Mouse (Mus musculus) myocyte (in vitro differentiated cells): Measurements from ENCODE around the gene Ank.

ENCODE experiments used
- CEBPB ChIP-seq: IDR thresholded peaks from 2 replicates; pipeline ENCODE4 v1.6.1; 2011; ENCODE audit warnings: mild to moderate bottlenecking, moderate library complexity; ENCODE audit not compliant: poor library complexity, insufficient read depth, severe bottlenecking
- E2F4 ChIP-seq: IDR thresholded peaks from one replicate; pipeline ENCODE4 v1.6.1; 2011; ENCODE audit warnings: mild to moderate bottlenecking, control low read depth, moderate library complexity; ENCODE audit not compliant: insufficient read depth
- MAX ChIP-seq: IDR thresholded peaks from one replicate; pipeline ENCODE4 v1.6.1; 2011; ENCODE audit warnings: low read depth, mild to moderate bottlenecking, control low read depth
- MYOD1 ChIP-seq, 3 experiments: IDR thresholded peaks; one replicate each; pipeline ENCODE4 v1.6.1; 2011; ENCODE audit warnings: control low read depth in 2 of 3, low read depth in 2 of 3, mild to moderate bottlenecking in 2 of 3, moderate library complexity in 1 of 3; ENCODE audit not compliant: insufficient read length in 2 of 3, control insufficient read depth in 1 of 3
- POLR2A ChIP-seq: IDR thresholded peaks from one replicate; pipeline ENCODE4 v1.6.1; 2011; ENCODE audit warnings: low read depth, mild to moderate bottlenecking, control low read depth, moderate library complexity; ENCODE audit not compliant: insufficient read length
- POLR2AphosphoS2 ChIP-seq: IDR thresholded peaks from one replicate; pipeline ENCODE4 v1.6.1; 2011; ENCODE audit warnings: low read depth, control low read depth; ENCODE audit not compliant: insufficient read length
- REST ChIP-seq: IDR thresholded peaks from one replicate; pipeline ENCODE4 v1.6.1; 2011; ENCODE audit warnings: mild to moderate bottlenecking, control low read depth, moderate library complexity; ENCODE audit not compliant: insufficient read depth, insufficient read length
- SRF ChIP-seq: IDR thresholded peaks from one replicate; pipeline ENCODE4 v1.6.1; 2011; ENCODE audit warnings: low read depth; ENCODE audit not compliant: control insufficient read depth, insufficient read length
- TCF12 ChIP-seq: IDR thresholded peaks from one replicate; pipeline ENCODE4 v1.6.1; 2011; ENCODE audit warnings: mild to moderate bottlenecking, control low read depth; ENCODE audit not compliant: poor library complexity, insufficient read depth, severe bottlenecking
- USF1 ChIP-seq: IDR thresholded peaks from one replicate; pipeline ENCODE4 v1.6.1; 2011; ENCODE audit warnings: low read depth, mild to moderate bottlenecking, control low read depth, moderate library complexity

DNA sequence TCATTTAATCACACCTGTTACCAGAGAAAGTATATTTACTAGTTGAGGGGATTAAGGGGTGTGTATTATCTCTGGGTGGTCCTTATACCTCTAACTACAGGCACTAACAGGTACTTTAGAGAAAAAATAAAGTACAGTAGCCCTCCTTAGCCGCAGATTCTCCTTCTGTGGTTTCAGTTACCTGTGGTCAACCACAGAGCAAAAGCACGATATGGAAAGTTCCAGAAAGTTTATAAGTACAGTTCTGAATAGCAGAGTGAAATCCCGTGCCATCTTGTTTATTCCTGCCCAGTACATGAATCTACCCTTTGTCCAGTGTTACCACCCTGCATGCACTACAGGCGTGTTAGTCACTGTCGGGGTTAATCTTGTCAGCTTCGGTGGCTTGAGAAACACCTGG is 112.4 kb downstream of the Ank start:
- TF ChIP-seq USF1: no peak
- no peak for TF ChIP-seq POLR2A
- no peak for TF ChIP-seq MYOD1 (IDR thresholded peaks at IDR 0.05; ENCODE audit: control insufficient read depth in 1 of 3, insufficient read length in 2 of 3, low read depth in 2 of 3)
- no peak for TF ChIP-seq TCF12
- no peak for TF ChIP-seq CEBPB
- no peak for TF ChIP-seq SRF
- TF ChIP-seq E2F4: no peak
- no peak for TF ChIP-seq POLR2AphosphoS2
- no peak for TF ChIP-seq MAX
- TF ChIP-seq REST: no peak
